Mouse (Mus musculus): ENCODE measurements at regions not wholly inside any gene's neighbourhood (a gene's known extent, or its start where the extent isn't known, plus 50 kb on each side); places are given as distances from the start of the nearest gene placed in this dataset.
A peak's percentile ranks its signal among the peaks of the same experiment; 100 is the strongest.
"Not testable (repeated sequence)": the region's sequence is repeated elsewhere in the genome, so short reads cannot be mapped to it uniquely, and the experiment has no call there.

DNA sequence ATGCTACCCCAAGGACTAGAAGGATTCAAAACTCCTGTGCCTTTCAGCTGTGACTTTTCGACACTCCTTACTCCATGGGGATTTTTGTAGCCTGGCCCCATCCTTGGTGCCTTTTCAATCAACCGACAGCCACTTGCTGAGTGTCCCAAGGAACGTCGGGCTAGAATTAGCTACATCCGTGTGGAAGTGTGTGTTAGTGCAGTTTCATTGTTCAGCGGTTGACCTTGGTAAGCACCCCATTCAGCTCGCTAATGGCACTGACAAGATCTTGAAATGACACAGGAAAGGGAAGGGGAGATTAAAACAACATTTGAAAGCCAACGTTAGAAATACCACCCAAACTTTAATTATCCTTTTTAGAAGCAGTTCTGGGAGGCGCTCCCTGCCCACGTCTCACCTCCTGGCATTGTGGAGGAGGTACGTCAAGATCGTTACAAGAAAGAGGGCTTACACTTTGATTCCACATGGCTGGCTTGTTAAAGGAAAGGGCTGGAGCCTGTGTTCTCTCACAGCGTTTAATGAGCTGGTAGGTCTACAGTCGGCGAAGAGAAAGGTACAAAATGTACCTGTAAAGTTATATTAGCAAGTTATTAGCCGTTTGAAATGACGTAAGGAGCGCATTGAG lies 536.4 kb downstream of the Fam19a2 start:
- no peak for DNase-seq (ENCODE audit: low spot score)

DNA sequence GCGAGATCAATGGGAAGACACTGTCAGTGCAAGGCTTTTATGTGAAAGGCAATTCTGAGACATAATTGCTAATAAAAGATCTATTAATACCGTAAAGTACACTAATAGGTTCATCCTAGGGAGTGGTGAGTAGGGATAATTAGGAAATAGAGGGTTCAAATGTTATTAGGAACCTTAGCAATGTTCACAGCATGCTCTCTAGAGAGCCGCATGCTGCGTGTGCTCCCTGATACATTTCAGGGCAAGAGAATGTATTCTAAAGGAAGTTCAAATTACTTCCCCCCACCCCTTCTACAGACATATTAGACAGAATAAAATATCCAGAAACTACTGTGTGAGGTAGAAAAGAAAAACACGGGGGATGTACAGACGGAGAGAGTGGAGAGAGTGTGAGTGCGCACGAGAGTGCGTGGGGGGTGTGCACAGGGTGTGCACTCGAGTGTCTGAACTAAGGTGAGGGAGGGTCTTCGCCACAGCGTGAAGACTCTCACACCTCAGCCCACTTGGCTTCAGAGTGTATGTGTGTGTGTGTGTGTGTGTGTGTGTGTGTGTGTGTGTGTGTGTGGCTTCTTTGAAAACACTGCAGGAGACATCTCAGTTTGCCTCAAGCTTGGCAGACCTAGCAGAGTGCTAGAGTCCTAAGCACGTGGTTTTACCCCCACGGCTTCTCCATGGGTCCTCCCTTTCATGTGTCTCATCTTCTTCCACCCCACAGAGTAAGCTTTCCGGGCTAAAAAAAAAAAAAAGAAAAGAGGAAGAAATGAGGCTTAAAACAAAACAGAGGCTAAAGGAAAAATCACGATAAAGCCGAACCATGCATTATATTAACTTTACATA lies 537.1 kb downstream of the Fam19a2 start:
- DNase-seq (ENCODE audit: low spot score): no peak

DNA sequence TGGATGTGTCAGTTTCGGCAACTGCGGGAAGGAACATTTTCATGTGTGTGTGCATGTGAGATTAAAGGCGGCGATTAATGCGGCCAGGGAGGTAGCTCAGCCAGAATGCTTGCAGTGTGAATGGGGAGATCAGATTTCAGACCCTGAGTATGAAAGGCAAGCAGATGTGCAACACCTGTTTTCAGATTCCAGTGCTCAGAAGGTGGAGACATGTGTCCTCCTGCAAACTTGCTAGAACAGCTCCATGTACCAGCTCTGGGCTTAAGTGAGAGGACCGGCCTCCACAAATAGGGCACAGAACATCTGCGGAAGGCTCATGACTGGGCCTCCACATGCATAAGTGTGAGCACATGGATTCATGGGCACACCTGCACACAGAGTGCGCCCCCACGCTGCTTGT lies 547.1 kb downstream of the Fam19a2 start:
- DNase-seq (ENCODE audit: low spot score): no peak

DNA sequence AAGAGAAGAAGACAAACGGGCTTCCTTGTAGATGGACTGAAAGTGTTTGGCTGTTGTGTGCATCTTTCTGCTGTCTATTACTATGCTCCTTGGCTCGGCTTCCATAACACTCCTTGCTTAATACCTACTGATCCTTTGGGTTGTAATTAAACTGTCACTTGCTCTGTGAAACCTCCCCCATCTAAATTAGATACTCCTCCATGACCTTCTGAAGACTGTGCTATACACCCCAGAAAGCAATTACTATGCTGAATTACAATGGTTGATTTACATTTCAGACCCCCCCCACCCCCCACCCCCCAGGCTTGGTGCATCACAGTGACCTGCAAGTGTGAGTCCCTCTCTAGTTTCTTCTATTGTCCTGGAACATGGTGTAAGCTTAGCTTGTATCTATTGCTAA lies 549.3 kb downstream of the Fam19a2 start:
- DNase-seq (ENCODE audit: low spot score): no peak

DNA sequence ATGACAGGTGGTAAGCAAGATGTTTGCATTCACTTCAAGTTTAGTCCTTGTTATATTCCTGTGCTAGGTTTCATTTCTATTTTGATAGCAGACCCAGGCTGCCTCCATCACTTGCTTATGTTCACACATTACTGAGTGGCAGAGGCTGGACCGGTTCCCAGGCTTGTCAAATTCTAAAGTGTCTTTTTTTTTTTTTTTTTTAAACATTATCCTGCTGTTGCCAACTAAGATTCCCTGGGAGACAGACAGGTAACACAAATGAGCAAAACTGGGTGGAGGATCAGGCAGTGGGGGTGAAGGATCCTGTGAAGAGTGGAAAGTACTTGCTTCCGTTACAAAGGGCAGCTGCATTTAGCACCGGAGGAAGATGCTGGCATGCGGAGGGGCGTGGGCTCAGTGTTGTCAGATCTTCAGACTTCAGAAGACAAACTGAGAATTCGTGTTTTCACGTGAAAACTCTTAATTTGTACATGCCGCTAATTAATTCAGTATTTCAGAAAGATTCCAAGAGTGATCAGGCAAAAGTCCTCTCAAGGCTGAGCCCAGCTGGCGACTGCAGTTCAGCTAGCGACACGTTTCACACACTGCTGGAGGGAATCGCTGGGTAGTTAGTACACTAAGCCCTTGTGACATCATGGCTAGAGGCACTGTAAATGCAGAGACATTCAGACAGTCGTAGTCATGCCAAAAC lies 576.4 kb downstream of the Fam19a2 start:
- DNase-seq (ENCODE audit: low spot score): peak; percentile 36

DNA sequence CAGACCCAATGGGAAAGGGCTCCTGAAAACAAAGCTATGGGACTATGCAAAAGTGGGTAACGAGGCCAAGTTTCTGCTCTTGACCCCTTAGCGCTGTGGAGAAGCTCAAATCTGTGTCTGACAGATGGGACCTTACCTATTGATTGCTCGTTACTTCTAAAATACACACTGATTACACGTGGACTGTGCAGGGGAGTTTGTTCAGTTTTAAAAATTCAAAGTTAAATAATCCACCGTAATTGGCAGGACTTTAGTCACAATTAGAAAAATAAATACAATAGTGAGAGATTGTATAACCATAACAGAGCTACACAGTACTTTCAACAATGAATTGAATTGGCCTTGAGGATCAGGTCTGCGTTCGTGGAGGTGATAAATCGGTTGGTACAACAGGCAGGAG lies 578.3 kb downstream of the Fam19a2 start:
- no peak for DNase-seq (ENCODE audit: low spot score)

DNA sequence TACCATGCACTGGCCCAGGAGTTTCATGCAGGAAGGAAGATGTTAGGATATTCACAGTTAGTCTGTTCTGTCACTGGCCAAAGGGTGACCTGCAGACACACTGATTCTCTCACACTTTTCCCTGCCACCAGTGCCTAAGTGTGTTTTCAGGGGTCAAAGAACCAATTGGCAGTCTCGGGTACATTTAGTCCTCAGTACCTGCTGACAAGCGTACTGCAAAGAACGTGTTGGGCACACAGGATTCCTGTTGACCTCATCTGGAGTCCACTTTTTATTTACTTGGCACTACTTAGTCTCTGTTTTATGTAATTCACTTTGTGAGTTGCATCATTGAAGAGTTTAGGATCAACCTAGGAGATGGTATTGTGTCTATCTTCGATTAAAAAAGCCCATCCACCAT lies 579.8 kb downstream of the Fam19a2 start:
- no peak for DNase-seq (ENCODE audit: low spot score)

DNA sequence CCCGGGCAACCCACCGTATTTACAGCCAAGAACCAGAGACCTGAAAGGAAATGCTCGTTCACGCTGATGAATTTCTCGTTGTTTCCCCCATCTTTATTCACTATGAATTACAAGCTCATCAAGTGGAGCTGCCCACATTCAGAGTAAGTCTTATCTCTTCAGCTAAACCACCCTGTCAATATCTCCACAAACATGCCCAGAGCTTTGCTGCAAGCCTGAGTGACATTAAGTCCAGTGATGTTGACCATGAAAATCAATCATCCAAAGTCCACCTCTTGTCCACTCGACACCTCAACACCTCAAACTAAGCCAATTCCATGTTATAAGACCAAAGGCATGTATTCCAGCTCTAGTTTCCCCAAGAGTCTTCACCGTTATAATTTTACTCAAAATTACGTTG lies 582.8 kb downstream of the Fam19a2 start:
- DNase-seq (ENCODE audit: low spot score): no peak

DNA sequence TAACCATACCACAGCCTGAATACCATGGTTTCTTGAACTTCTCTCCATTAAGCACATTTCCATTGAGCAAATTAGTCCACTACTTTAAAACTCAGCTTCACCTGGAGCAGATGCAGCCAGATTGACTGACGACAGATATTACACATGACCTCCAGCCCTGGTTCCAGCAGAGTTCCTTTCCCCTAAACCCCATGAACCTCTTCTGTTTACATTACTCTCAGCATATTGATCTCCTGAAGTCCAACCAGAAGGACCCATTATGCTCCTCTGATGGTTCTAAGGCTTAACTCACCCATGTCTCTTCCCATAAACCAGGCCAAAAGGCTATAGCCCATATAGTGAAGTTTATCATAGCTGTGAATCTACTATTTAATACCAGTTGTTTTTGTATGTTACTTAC lies 584.8 kb downstream of the Fam19a2 start:
- DNase-seq (ENCODE audit: low spot score): no peak

DNA sequence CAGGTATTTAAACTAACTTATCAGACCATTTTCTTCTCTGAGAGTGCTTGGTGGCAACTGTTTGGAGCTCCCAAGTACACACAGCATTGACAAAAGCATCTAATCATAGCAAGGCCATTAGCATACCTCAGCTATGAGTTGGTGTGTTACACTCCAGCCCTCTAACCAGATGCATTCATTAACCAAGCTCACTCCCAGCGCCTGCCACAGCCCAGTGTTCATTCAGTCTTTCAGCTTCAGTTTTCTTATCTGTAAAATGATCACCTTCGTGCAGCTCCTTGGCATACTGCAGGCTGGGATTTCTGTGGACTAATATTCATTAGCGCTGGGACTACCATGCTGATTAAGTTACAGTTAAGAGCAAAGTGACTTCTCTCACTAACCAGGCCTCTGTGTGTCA lies 611.7 kb downstream of the Fam19a2 start:
- DNase-seq (ENCODE audit: low spot score): no peak

DNA sequence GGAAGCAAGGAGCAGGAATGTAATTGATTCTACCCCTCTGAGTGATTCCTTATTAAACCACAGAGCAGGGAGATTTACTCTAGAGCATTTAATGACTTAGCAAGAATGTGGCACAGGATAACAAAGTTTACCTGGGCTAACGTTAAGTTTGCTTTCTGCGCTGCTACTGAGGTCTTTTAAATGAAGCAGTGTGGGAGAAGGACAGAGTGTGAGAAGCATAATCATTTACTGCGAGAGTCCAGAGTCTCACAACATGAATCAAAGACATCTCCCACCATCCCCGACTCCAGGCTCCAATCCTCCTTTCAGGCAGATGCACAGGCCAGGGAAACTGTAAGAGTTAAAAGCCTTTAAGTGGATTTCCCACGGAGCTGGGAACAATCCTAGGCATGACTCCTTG lies 612.1 kb downstream of the Fam19a2 start:
- DNase-seq (ENCODE audit: low spot score): no peak

DNA sequence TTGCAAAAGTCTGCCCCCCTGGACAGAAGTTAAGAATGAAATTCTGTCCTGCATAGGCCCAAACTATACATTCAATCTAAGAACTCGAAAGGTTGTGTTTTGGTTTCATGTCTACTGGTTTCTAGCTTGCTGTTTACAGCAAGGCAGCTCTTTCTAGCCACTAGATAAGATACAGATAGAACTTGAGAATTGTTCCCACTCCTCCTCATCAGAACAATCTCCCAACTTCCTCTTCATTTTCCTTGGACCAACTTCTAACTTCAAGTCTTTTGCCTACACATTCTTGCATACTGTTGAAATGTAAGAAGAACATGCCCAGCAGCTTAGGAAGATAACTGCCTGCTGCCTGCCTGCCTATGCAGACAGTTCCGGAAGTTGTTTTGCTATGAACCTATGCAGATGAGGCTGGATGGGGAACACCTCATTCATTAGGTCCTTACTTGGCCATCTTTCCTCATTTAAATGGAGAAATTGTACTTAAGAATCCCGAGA lies 624.9 kb downstream of the Fam19a2 start:
- DNase-seq (ENCODE audit: low spot score): no peak

DNA sequence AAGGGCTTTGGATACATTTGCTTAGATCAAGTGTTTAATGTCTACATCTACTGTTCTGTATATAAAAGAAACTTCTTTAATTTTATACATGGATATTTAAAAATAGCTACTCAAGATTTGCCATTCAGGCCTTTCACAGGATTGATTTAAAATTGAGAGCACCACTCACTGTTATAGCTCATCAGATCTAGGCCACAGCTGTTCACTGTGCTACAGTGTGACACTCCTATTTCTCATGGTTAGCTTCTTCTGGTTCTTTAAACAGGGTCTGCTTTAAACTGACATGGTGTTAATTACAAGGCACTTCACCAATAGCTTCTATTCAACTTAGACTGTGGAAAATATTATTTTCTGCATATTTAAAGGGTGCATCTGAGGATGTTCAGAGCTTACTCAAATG lies 655.3 kb downstream of the Fam19a2 start:
- no peak for DNase-seq (ENCODE audit: low spot score)

DNA sequence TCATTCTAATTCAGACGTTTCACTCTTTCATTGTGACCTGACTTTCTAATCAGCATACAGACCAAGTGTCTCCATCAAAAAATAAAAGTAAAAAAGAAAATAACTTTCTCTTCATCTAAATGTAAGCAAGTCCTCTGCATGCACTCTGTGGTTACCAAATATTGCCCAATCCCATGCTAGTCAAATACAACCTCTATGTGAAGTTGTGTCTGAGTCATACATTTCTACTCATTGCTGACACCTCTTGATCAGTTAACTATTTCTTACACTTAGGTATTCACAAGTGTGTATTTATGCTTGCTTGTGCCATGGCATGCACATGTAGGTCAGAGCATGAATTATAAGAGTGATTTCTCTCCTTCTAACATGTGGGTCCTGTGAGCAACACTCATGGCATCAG lies 666.2 kb downstream of the Fam19a2 start:
- no peak for DNase-seq (ENCODE audit: low spot score)

DNA sequence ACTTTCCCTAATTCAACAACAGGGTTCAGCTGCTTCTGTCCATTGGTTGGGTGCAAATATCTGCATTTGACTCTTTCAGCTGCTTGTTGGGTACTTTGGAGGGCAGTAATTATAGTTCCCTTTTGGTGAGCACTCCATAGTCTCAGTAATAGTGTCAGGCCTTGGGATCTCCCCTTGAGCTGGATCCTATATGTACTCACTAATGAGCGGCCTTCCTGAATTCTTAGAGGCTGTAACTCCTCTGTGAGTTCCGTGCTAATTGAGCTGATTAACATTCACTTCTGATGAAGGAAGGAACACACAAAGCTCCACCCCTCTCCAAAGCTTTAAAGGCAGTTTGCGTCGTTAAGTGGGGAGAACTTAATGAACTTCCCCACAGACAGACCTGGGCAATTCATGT lies 674.9 kb downstream of the Fam19a2 start:
- DNase-seq (ENCODE audit: low spot score): not testable (repeated sequence)
